Mouse (Mus musculus): Measurements from ENCODE around the gene Tor1aip1.
"Not testable (repeated sequence)": the region's sequence is repeated elsewhere in the genome, so short reads cannot be mapped to it uniquely, and the experiment has no call there.

Gene Tor1aip1

DNA sequence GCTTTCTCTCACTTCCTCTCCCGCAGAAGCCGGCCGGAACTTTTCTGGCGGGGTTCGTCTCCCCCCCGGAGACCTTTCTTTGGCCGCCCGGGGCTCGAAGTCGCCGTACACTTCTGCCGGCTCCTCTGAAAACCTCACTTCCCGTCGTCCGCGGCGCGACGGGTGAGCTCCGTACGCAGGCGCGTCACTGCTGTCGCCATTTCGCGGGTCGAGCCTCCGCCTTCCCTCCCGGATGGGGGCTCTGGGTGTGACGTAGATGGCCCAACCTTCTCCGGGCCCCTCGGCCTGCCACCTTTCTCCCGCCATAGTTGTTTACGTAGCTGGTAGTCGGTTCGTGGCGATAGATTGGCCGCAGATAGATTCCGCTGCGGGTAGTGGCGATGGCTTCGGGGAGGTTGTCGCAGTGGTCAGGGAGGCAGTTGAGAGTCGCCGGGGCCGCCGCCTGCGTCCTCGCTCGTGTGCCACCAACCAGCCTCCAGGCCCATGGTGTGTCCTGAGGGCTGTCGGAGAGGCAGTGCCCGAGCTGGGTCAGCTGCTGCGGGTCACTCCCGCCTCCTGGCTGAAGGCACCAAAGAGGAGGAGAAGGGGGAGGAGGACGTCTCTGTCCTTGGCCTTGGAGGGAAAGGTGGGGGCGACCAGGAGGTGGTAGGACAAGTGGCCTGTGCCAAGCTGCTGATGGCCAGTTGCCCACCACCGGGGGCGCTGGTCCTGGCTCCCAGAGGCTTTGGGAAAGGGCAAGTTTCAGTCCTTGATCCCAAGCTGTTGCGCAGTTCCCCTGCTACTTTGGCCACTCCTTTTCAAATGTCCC, at the start of gene Tor1aip1:
Gene Tor1aip1, minus strand, starts transcription at position 551 of the 808 bp plus-strand sequence.
- peak; percentile 96 to 97 for DNase-seq (ENCODE audit: low spot score in 2 of 2)

DNA sequence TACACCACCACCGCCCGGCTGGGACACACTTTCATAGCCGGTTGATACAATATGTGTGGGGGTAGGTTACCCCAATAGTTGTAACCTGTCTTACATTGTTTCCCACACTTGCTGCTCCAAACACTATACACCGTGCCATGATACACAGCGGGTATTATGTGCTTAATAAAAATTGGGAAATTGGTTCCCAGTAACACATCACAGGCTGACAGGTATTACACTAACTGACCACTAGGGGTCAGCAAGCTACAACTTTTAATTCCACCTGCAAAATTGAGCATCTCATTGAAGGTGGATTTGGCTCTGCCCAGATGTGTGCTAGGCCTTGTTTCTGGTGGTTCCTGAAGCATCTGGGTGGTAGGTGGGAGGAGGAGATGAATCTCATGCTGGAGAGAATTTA, 49.5 kb upstream of the Tor1aip1 start:
- no peak for DNase-seq (ENCODE audit: low spot score in 2 of 2)

DNA sequence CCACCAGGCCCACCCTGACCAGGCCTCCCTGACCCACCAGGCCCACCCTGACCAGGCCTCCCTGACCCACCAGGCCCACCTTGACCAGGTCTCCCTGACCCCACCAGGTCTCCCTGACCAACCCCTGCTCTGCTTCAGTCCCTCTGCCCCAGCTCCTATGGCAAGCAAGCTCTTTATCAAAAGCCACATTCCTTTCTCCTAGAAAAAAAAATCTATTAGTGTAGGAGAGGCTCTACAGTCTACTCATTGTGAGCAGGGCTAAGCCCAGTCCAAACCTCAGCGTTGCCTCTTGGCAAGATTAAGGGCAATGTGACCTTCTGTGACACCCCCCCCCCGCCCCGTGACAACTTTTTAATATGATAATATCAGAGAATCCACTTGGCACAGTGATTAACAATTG, 48.3 kb upstream of the Tor1aip1 start:
- no peak for DNase-seq (ENCODE audit: low spot score in 2 of 2)

DNA sequence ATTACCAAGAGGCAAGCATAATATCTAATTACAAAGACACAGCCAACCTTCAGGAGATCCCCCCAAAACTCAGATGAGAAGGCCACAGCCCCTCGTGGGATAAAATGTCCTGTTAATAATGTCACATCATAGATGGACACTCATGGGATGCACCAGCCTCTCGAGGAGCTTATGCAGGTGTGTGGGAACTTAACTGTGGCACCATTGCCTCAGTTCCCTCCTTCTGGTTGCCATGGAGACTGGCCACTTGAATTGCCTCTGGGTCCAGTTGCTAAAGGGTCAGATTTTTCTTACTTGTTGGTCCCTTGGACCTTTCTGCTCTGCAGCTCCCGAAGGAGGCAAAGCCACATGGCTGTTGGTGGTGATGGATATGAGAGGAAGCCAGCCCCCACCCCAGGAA, 41.4 kb upstream of the Tor1aip1 start:
- DNase-seq (ENCODE audit: low spot score in 2 of 2) = no peak

DNA sequence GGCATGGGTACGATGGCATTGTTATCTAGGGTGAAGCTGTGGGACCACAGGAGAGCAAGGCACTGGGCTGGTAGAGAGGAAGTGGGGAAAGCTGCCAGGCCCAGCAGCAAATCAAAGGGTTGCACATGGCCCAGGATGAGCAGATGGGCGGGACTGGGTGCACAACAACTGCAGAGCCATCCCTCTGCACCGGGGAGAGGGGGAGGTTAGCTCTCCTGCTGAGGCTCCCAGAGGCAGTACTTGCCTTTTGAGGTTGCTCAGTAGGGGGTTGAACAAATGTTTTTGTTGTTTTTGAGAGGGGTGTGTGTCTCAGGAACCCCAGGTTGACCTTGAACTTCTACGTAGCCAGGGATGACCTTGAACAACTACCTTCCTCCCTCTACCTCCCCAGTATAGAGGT, 40.2 kb upstream of the Tor1aip1 start:
- DNase-seq (ENCODE audit: low spot score in 2 of 2) = no peak

DNA sequence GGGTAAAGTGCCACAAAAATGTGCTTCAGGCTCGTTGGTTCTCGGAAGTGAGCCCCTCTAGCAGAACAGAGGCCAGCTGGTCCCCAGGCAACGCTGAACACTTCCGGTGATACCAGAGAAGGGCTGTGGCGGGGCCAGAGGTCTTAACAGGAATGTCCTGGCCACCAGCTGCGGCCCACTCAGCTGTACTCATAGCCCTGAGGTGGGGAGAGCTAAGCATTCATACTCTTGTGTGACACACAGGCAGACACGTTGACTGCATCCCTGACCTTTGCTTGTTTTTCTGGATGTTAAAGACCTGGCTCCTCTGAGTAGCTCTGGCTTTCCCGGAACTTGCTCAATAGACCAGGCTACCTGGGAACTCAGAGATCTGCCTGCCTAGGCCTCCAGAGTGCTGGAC, 38.3 kb upstream of the Tor1aip1 start:
- no peak for DNase-seq (ENCODE audit: low spot score in 2 of 2)

DNA sequence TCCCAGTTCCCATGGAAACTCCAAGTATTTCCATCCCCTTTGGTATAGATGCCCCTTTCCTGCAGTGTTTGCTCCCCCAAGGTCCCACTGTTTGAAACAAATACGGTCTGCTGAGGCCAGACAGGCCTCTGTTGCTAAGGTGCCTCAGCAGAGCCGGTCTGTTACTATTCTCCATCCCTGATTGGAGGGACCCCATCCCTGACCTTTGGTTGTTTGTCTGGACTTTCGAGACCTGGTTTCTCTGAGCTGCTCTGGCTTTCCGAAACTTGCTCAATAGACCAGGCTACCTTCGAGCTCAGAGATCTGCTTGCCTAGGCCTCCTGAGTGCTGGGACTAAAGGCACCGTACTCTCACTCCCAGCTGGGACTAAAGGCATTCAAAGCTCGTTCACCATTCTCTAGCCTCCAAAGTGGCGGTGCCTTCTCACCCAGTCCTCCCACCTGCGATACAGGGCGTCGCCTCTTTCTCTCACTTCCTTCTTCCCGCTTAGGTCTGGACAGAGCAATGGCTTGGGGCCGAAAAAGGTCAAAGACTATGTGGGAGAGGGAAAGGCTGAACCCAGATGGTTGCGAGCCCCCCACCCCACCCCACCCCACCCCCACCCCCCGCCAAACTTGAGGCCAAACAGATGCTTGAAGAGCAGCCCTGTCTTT, 37.0 kb upstream of the Tor1aip1 start:
- no peak for DNase-seq (ENCODE audit: low spot score in 2 of 2)

DNA sequence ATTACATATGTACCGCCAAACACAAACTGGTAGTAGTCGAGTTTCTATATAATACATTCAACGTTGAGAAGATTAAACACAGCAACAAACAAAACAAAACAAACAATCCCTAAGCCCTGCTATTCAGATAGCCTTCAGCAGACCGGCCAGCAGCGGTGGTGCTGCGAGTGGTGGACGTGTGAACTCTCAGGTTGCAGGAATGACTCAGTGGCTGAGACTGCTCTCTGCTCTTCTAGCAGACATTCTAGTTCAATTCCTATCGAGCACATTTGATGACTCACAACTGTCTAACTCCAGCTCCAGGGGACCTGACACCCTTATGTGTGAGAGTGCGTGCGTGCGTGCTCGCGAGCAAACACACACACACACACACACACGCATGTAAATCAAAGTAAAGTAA, 33.8 kb upstream of the Tor1aip1 start:
- DNase-seq (ENCODE audit: low spot score in 2 of 2) = no peak

DNA sequence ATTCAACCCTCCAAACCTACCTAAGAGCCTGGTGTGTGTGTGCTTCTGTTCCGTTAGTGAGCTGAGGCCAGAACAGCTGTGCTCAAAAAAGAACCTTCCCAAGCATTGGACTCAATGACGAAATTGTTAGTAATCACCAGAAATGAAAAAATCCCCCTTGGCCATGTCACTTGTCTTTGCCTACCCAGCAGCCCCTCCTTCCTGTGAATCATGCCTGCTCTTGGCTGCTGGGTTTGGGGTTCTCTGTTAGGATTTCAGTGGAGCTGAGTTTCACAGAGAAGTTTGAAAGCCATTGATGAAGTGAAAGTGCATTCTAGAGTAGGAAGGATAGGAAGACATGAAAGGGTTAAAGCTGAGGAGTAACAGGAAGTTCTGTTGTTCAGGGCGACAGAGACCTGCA, 29.9 kb upstream of the Tor1aip1 start:
- DNase-seq (ENCODE audit: low spot score in 2 of 2) = no peak

DNA sequence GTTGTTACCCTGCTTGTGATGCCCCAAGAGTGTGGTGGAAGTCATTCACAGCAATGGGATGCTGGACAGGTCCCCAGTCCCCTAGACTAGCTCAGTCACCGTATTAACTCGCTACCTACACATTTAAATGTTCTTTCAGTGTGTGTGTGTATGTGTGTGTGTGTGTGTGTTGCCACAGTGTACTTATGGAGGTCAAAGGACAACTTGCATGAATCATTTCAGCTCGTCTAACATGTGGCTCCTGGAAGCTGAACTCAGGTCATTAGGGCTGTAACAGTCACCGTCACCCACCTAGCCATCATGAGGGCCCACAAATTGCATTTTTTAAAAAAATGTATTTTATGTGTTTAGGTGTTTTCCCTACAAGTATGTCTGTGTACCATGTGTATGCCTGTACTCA, 25.9 kb upstream of the Tor1aip1 start:
- no peak for DNase-seq (ENCODE audit: low spot score in 2 of 2)

DNA sequence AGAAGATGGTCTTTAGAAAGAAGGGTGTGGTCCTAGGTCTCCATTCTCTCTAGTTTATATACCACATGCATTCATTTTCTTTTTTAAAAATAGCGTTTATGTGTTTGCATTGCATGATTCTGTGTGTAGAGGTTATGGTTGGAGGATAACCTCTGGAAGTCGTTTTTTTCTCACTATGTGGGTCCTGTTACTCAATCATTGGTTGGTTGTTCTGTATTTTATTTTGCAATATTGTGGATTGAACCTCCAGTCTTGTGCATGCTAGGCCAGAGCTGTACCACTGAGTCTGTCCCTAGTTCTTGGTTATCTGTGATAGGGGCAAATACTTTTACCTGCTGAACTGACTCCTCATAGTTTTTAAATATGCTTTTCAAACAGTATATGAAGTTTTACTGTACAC, 21.9 kb upstream of the Tor1aip1 start:
- DNase-seq (ENCODE audit: low spot score in 2 of 2) = no peak

DNA sequence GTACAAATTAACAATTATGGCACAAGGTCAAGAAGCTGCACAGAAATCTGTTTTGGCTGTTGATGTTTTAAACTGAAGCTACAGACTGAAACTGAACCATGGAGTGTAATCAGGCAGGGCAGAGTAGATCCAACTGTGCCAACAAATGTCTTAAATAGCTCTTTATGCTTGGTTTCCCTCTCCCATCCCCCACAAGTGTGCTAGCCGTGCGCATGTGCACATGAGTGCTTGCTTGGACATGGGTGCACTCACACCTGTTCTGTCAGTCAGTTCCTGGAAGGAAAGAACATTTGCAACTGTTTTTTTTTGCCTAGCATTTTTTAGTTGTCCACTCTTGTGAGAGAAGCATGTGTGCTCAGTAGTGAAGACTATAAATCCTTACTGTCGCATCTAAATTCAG, 10.4 kb upstream of the Tor1aip1 start:
- DNase-seq (ENCODE audit: low spot score in 2 of 2) = no peak

DNA sequence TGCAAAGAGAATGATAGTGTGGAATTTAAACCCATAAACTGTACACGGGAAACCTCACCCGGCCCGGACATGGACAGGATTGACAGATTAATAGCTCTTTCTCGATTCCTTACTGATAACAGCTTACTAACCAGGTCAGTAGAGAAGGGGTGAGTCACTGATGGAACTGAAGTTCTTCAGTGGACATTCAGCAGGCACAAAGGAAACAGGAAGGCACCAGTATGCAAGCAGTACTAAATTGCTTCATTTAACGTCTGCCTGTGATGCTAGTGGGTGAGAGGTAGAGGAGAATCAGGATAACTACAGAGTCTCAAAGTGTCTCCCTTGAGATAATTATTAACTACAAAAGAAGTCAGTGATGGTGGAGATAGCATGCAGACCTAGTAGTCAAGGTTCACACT, 7.9 kb upstream of the Tor1aip1 start:
- no peak for DNase-seq (ENCODE audit: low spot score in 2 of 2)

DNA sequence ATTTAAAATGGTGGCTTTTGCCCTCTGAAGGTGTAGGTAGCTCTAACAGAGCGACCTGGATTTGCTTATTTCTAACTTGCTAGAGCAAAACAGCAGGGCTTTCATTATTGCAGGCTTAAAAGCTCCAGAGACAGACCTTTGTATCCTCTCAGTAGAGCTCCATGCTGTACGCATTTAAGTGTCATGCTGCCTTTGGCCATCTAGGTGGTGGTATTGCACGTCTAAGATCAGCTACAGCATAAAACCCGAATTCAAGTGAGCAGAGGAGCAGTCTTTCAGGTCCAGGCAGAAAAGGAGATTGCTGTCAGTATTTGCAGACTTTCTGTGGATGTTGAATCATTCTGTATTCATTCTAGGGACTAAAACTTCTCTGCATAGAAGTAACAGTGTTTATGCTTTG, 6.7 kb upstream of the Tor1aip1 start:
- no peak for DNase-seq (ENCODE audit: low spot score in 2 of 2)

DNA sequence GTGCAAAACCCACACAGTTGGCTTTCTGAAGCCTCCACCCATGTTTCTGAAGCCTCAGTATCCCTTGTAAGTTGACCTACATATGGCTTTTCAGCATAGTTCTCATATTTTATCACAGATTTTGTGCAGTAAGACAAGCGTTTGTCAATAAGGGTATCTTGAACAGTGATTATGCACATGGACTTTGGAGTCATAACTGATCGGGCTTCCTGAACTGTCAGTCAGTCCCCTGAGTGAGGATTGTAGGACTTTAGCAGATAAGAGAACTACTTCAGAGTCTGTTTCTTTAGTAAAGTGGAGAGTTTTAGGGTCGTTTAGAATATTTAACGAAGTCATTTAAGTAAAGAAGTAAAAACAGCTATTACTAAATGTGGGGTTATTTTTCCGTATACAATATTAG, 6.2 kb upstream of the Tor1aip1 start:
- no peak for DNase-seq (ENCODE audit: low spot score in 2 of 2)

DNA sequence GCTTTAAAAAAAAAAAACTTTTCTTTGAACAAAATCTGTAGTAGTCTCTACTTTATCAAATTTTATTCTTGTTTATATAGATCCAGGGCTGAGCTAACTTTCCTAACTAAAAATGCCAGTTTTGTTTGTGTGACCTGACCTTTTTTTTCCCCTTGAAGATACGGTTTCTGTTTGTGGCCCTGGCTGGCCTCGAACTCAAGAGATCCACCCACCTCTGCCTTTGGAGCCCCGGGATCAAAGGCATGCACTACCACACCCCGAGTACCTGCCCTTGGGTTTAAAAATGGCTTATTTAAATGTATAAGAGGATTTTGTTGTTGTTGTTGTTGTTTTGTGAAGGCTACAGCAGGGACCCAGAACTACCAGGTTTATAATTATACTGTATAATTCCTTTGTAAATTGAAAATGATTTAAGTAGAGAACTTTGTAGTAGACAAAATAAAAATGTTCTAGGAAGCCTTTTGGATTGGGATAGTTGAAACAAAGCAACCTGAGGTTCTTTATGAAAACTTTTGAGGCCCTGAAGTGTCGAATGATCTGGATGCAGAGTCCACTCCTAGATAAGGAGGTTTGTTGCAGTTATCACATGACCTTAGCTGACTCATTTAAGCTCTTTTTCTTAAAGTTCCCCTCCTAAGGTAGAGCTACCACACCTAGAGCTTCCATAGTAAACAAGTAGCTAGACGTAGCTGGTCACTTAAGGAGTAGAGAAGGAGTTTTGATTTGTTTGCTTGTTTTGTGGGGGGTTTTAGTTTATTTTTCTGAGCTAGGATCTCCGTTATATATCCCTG, 5.4 kb upstream of the Tor1aip1 start:
- DNase-seq (ENCODE audit: low spot score in 2 of 2) = no peak

DNA sequence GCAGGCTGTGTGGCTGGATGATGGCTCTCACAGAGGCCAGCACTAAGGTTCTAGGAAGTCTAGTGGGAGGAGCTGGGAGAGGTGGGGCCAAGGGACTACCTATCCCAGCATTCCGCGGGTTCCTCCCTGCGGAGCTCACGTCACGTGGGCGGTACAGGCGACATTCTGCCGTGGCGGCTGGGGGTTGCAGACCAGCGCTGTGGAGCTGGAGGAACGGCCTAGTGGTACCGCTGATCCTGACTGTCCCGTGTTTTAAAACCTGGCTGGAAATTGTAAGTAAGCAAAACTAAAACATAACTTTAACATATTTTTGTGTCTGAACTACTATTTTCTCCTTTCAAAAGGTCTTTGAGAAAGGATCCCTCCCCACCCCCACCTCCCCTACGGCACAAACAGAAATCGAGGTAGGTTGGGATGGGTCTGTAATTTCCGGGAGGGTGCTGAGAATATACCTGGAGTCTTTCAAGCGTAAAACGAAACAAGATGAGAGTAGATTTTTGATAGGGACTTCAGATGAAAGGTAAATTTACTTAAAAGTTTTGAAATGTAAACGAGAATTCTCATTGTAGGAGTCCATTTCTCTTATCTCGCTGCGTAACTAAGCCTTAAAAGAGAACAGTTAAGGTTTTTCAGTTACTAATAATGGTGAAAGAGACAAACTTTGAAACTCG, 4.6 kb upstream of the Tor1aip1 start:
- peak; percentile 84 to 89 for DNase-seq (ENCODE audit: low spot score in 2 of 2)

DNA sequence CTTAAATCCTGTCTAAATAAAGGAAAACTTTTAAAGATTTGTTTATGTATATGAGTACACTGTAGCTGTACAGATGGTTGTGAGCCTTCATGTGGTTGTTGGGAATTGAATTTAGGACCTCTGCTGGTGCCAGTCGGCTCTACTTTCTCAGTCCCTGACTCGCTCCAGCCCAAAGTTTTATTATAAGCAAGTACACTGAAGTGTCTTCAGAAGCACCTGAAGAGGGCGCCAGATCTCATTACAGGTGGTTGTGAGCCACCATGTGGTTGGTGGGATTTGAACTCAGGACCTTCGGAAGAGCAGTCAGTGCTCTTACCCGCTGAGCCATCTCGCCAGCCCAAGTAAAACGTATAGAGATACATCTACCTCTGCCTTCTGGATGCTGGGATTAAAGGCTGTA, 3.7 kb upstream of the Tor1aip1 start:
- not testable (repeated sequence) for DNase-seq (ENCODE audit: low spot score in 2 of 2)

DNA sequence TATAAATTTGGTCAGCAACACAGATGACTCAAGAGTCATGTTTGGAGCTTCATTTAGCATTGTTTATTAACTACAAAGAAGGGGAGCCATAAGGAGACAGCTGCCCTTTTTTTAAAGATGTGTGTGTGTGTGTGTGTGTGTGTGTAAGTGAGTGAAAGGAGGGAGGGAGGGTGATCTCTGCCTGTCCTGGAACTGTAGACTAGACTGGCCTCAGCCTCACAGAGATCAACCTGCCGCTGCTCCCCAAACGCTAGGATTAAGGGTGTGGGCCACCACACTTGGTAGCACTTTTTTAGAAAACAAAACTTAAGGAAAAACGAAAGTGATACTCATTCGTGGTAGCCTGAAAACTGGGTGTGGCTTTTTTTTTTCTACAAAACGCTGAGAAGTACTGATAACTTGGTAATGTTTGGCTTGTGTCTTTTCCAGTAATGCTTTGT, 884 bp upstream of the Tor1aip1 start:
- no peak for DNase-seq (ENCODE audit: low spot score in 2 of 2)

DNA sequence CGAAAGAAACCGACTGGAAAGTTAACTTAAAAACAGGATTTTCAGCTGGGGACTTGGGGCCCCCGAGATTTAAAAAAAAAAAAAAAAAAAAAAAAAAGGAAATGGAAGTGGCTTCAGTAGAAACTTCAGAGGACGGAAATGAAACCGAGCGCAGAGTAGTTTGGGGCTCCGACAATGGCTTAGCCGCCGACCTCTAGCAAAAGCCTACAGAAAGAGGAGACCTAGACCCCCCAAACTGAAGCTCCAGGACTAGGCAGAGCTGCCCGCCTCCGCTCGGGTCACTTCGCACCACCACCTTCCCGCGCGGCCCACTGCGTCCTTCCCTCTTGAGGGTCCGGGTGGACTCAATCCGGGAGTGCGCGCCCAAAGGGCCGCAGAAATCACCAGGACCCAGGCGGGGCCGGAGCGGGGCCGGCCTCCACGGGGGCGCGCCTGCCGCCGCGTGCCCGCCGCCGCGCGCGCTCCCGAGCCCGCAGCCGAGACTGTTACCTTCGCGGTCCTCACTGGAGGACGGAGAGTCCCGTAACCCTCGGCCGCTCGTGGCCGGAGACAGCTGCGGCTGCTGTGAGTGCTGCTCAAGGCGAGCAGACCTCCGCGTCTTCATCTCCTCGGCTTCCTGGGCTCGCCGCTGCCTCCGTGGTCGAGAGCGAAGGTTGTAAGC, 881 bp downstream of the Tor1aip1 start, which contains the start of gene Tor1aip2:
Gene Tor1aip2, plus strand, starts transcription at position 135 of the 661 bp plus-strand sequence.
- peak; percentile 80 to 84 for DNase-seq (ENCODE audit: low spot score in 2 of 2)

DNA sequence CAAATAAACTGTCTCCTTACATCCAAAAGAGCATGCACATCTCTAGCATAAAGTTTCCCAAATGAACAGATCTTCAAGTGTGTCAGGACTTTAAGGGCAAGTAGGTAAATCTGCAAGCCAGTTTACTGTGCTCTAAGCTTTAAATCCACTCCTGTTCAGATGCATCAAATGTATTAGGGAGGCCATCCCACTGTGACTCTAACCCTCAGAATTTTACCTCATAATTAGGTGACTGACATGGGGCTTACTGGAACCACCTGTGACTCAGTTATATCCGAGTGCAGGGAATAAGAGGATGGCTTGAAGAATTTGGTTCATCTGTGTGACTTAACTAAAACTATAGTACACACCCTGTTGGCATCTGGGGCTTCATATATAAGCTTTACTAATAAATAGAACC, 1.6 kb downstream of the Tor1aip1 start:
- DNase-seq (ENCODE audit: low spot score in 2 of 2) = no peak
